Mouse (Mus musculus) heart, postnatal 10 days (tissue): ENCODE data around the gene Scgb2b24. TPM values are rescaled to one million over a fixed set of nuclear protein-coding genes. Genes with fewer than 3 reads are reported as not detected.

Experiments used
- DNase-seq, 2 experiments: peaks; one replicate each; pipeline ENCODE4 v3.0.0; 2021
- intact Hi-C: fragments of 180-260 bp; cut with DNase I; formaldehyde crosslinking; loops from one replicate; pipeline ENCODE4 v1.15.1; 2025
- total RNA-seq, 2 experiments: library from RNA; stranded (reverse); gene quantifications; 2 replicates each; pipeline ENCODE4 v1.2.3; 2021

The Scgb2b24 gene
- not detected for total RNA-seq

GRCm38 (mm10) chr7:33739212-33739611 lies at the start of gene Scgb2b24:
Scgb2b24 (minus strand) TSS chr7:33739312.
- intact Hi-C loops = no loop called here
- DNase-seq = no peak

GRCm38 (mm10) chr7:33743499-33743898 lies 4.4 kb upstream of the Scgb2b24 start, which contains the start of gene Scgb1b24:
Scgb1b24 (plus strand) TSS chr7:33743799.
- intact Hi-C loops = no loop called here

GRCm38 (mm10) chr7:33689864-33690263 lies 49.2 kb downstream of the Scgb2b24 start:
- no peak for DNase-seq
- intact Hi-C loops = no loop called here

More at GRCm38 (mm10) chr7:33743499-33743898, 4.4 kb upstream of the Scgb2b24 start, which contains the start of gene Scgb1b24:
- no peak for DNase-seq

Other genes starting within 250 kb of the Scgb2b24 start
- gene Scgb2b21, start 218.9 kb downstream of the Scgb2b24 start, total RNA-seq = not detected
- gene Scgb1b24, start 4.5 kb upstream of the Scgb2b24 start, total RNA-seq = not detected
- not detected for gene Scgb2b26, start 205.7 kb upstream of the Scgb2b24 start, total RNA-seq